21 mouse cellular contexts compared by ENCODE assay signal in genomic region chr16:94412760-94413159, GRCm38 (mm10). TPM values are rescaled to one million over a fixed set of nuclear protein-coding genes. Genes with fewer than 3 reads are reported as not detected.
DNase-seq lines count a peak whose midpoint lies in the region; ATAC-seq and TF ChIP-seq lines count a peak whose summit lies in the region.
"Had no signal": no experiment of that assay in that cellular context is flagged by ENCODE, and none has a peak within 500 bp of the region (broad histone marks: within the 10 kb centered on the region; RNA-seq: fewer than 3 reads in every experiment).

No protein-coding gene starts in this region.

- ATAC-seq in forebrain, embryonic 15.5 days (replicated peaks) = 0 out of 2 replicates have a peak, but pooled peaks have one; percentile 29
- ATAC-seq in forebrain, embryonic 12.5 days (ENCODE audit: low FRiP score) = no peak
- ATAC-seq in intestine, embryonic 14.5 days (replicated peaks; ENCODE audit: low FRiP score, low TSS enrichment, low read depth) = 0 out of 2 replicates have a peak, but pooled peaks have one; percentile 40
- ATAC-seq in intestine, embryonic 15.5 days = no peak
- ATAC-seq in midbrain, embryonic 13.5 days = peak; percentile 66; the same call in 1 of the 2 replicates
- ATAC-seq in midbrain, postnatal 0 days (ENCODE audit: low FRiP score) = no peak
- ATAC-seq in intestine, embryonic 16.5 days = peak; percentile 36; the same call in 1 of the 2 replicates
- ATAC-seq: liver, postnatal 0 days had no signal

- H3K27ac ChIP-seq in forebrain, embryonic 15.5 days (replicated peaks) = no peak overlapping the region
- H3K27ac ChIP-seq in forebrain, embryonic 12.5 days = no peak overlapping the region
- no peak overlapping the region for H3K27ac ChIP-seq in intestine, embryonic 14.5 days (ENCODE audit: low read depth)
- H3K27ac ChIP-seq in intestine, embryonic 15.5 days = no peak overlapping the region
- H3K27ac ChIP-seq in midbrain, embryonic 13.5 days = no peak overlapping the region
- no peak overlapping the region for H3K27ac ChIP-seq in midbrain, postnatal 0 days (ENCODE audit: low read depth, low read length)
- H3K27ac ChIP-seq in intestine, embryonic 16.5 days (ENCODE audit: low read length) = no peak overlapping the region
- H3K27ac ChIP-seq: embryonic facial prominence, embryonic 13.5 days; neural tube, embryonic 13.5 days had no signal

- H3K4me3 ChIP-seq in forebrain, embryonic 15.5 days = no peak overlapping the region
- H3K4me3 ChIP-seq in forebrain, embryonic 12.5 days (replicated peaks) = no peak overlapping the region
- no peak overlapping the region for H3K4me3 ChIP-seq in intestine, embryonic 14.5 days (ENCODE audit: low read depth, low read length)
- H3K4me3 ChIP-seq in intestine, embryonic 15.5 days (replicated peaks) = no peak overlapping the region
- H3K4me3 ChIP-seq in midbrain, embryonic 13.5 days (replicated peaks) = no peak overlapping the region
- no peak overlapping the region for H3K4me3 ChIP-seq in midbrain, postnatal 0 days (ENCODE audit: low read depth, low read length)
- no peak overlapping the region for H3K4me3 ChIP-seq in intestine, embryonic 16.5 days (ENCODE audit: low read length)
- H3K4me3 ChIP-seq: embryonic facial prominence, embryonic 13.5 days; megakaryocyte, embryonic 14.5 days; neural tube, embryonic 13.5 days had no signal

- TF ChIP-seq CTCF in midbrain, postnatal 0 days (IDR thresholded peaks at IDR 0.05) = no peak

- no peaks in the 10 kb centered on the region for H3K4me1 ChIP-seq in forebrain, embryonic 15.5 days
- H3K4me1 ChIP-seq in forebrain, embryonic 12.5 days = no peaks in the 10 kb centered on the region
- H3K4me1 ChIP-seq in intestine, embryonic 14.5 days (replicated peaks; ENCODE audit: control insufficient read depth, insufficient read depth, low read length) = no peaks in the 10 kb centered on the region
- H3K4me1 ChIP-seq in intestine, embryonic 15.5 days (replicated peaks) = no peaks in the 10 kb centered on the region
- no peaks in the 10 kb centered on the region for H3K4me1 ChIP-seq in midbrain, embryonic 13.5 days (replicated peaks)
- no peaks in the 10 kb centered on the region for H3K4me1 ChIP-seq in midbrain, postnatal 0 days (ENCODE audit: insufficient read depth, low read length)
- no peaks in the 10 kb centered on the region for H3K4me1 ChIP-seq in intestine, embryonic 16.5 days (ENCODE audit: control insufficient read depth, insufficient read depth, low read length)
- H3K4me1 ChIP-seq: embryonic facial prominence, embryonic 13.5 days; neural tube, embryonic 13.5 days had no signal

- no peak overlapping the region for H3K9ac ChIP-seq in forebrain, embryonic 15.5 days (replicated peaks)
- H3K9ac ChIP-seq in forebrain, embryonic 12.5 days = no peak overlapping the region
- H3K9ac ChIP-seq in intestine, embryonic 14.5 days (ENCODE audit: low read length) = no peak overlapping the region
- no peak overlapping the region for H3K9ac ChIP-seq in intestine, embryonic 15.5 days
- H3K9ac ChIP-seq in midbrain, embryonic 13.5 days (replicated peaks) = no peak overlapping the region
- no peak overlapping the region for H3K9ac ChIP-seq in midbrain, postnatal 0 days (replicated peaks; ENCODE audit: low read length, poor library complexity, severe bottlenecking)
- H3K9ac ChIP-seq in intestine, embryonic 16.5 days (ENCODE audit: low read depth, low read length) = no peak overlapping the region
- H3K9ac ChIP-seq: embryonic facial prominence, embryonic 13.5 days; liver, postnatal 0 days; neural tube, embryonic 13.5 days had no signal

- H3K36me3 ChIP-seq in forebrain, embryonic 15.5 days = peaks cover 69% of the 10 kb centered on the region
- H3K36me3 ChIP-seq in forebrain, embryonic 12.5 days (replicated peaks) = peaks cover 63% of the 10 kb centered on the region
- H3K36me3 ChIP-seq in intestine, embryonic 14.5 days (ENCODE audit: control insufficient read depth, insufficient read depth, low read length) = peaks cover 80% of the 10 kb centered on the region
- H3K36me3 ChIP-seq in intestine, embryonic 15.5 days = 0 out of 2 replicates have a peak, but pooled peaks cover 2% of the 10 kb centered on the region
- H3K36me3 ChIP-seq in midbrain, embryonic 13.5 days = peaks cover 52% of the 10 kb centered on the region
- peaks cover 13% of the 10 kb centered on the region for H3K36me3 ChIP-seq in midbrain, postnatal 0 days (ENCODE audit: insufficient read depth, low read length)
- H3K36me3 ChIP-seq in intestine, embryonic 16.5 days (ENCODE audit: control insufficient read depth, insufficient read depth, low read length) = 0 out of 2 replicates have a peak, but pooled peaks cover 3% of the 10 kb centered on the region

- no peaks in the 10 kb centered on the region for H3K27me3 ChIP-seq in forebrain, embryonic 15.5 days
- H3K27me3 ChIP-seq in forebrain, embryonic 12.5 days = no peaks in the 10 kb centered on the region
- no peaks in the 10 kb centered on the region for H3K27me3 ChIP-seq in intestine, embryonic 14.5 days (replicated peaks; ENCODE audit: control insufficient read depth, insufficient read depth, low read length)
- H3K27me3 ChIP-seq in intestine, embryonic 15.5 days (replicated peaks) = no peaks in the 10 kb centered on the region
- no peaks in the 10 kb centered on the region for H3K27me3 ChIP-seq in midbrain, embryonic 13.5 days
- H3K27me3 ChIP-seq in midbrain, postnatal 0 days (ENCODE audit: insufficient read depth, low read length) = no peaks in the 10 kb centered on the region
- no peaks in the 10 kb centered on the region for H3K27me3 ChIP-seq in intestine, embryonic 16.5 days (replicated peaks; ENCODE audit: control insufficient read depth, insufficient read depth, low read length)
- H3K27me3 ChIP-seq: embryonic facial prominence, embryonic 13.5 days; megakaryocyte, embryonic 14.5 days; neural tube, embryonic 13.5 days had no signal

- no peak overlapping the region for H3K4me2 ChIP-seq in forebrain, embryonic 15.5 days (replicated peaks)
- no peak overlapping the region for H3K4me2 ChIP-seq in forebrain, embryonic 12.5 days
- H3K4me2 ChIP-seq in intestine, embryonic 14.5 days (ENCODE audit: low read length) = no peak overlapping the region
- H3K4me2 ChIP-seq in intestine, embryonic 15.5 days (replicated peaks) = no peak overlapping the region
- H3K4me2 ChIP-seq in midbrain, embryonic 13.5 days (replicated peaks) = no peak overlapping the region
- no peak overlapping the region for H3K4me2 ChIP-seq in midbrain, postnatal 0 days (ENCODE audit: low read depth, low read length, poor library complexity, severe bottlenecking)
- H3K4me2 ChIP-seq in intestine, embryonic 16.5 days (ENCODE audit: low read depth, low read length) = no peak overlapping the region
- H3K4me2 ChIP-seq: embryonic facial prominence, embryonic 13.5 days; neural tube, embryonic 13.5 days had no signal

- H3K9me3 ChIP-seq in forebrain, embryonic 15.5 days = no peaks in the 10 kb centered on the region
- no peaks in the 10 kb centered on the region for H3K9me3 ChIP-seq in forebrain, embryonic 12.5 days
- no peaks in the 10 kb centered on the region for H3K9me3 ChIP-seq in intestine, embryonic 14.5 days (ENCODE audit: control insufficient read depth, low read length)
- H3K9me3 ChIP-seq in intestine, embryonic 15.5 days = no peaks in the 10 kb centered on the region
- no peaks in the 10 kb centered on the region for H3K9me3 ChIP-seq in midbrain, embryonic 13.5 days
- H3K9me3 ChIP-seq in midbrain, postnatal 0 days (ENCODE audit: low read length) = no peaks in the 10 kb centered on the region
- H3K9me3 ChIP-seq in intestine, embryonic 16.5 days (ENCODE audit: control insufficient read depth, low read length) = no peaks in the 10 kb centered on the region
- H3K9me3 ChIP-seq: embryonic facial prominence, embryonic 13.5 days; G1E; megakaryocyte, embryonic 14.5 days; neural tube, embryonic 13.5 days had no signal

- no peak for DNase-seq in intestine, embryonic 14.5 days (ENCODE audit: low spot score)
- no peak for DNase-seq in midbrain, postnatal 0 days (ENCODE audit: low spot score)
- DNase-seq in thymus, adult 18-20 months = no peak
- DNase-seq: adrenal gland, postnatal 25 days; cerebellum, adult 11 months; cerebellum, postnatal 14 days; gastrocnemius, postnatal 14 days; kidney, adult 9 months; liver; liver, postnatal 0 days; lung, postnatal 14 days; thymus, postnatal 25 days had no signal

- 93% methylated on average over 4 of the region's 4 CpGs for WGBS in forebrain, embryonic 15.5 days
- 96% methylated on average over 4 of the region's 4 CpGs for WGBS in forebrain, embryonic 12.5 days
- 90% methylated on average over 4 of the region's 4 CpGs for WGBS in intestine, embryonic 14.5 days
- WGBS in intestine, embryonic 15.5 days = 90% methylated on average over 4 of the region's 4 CpGs
- 93% methylated on average over 4 of the region's 4 CpGs for WGBS in midbrain, embryonic 13.5 days
- WGBS in midbrain, postnatal 0 days = 93% methylated on average over 4 of the region's 4 CpGs
- 94% methylated on average over 4 of the region's 4 CpGs for WGBS in intestine, embryonic 16.5 days

RNA-seq across cellular contexts. Expression of gene Pigp, which starts 41.1 kb away (rescaled TPM):
- 113 and 121 TPM in 2 replicates for polyA plus RNA-seq in forebrain, embryonic 15.5 days (2015; fragmentation: Nextera tagmentation; extraction: Ambion mirVana)
- polyA plus RNA-seq in forebrain, embryonic 12.5 days (2016; fragmentation: Nextera tagmentation; extraction: Ambion mirVana) = 103 and 110 TPM in 2 replicates
- 90.3 and 92.5 TPM in 2 replicates for polyA plus RNA-seq in intestine, embryonic 14.5 days (2014; fragmentation: Nextera tagmentation; extraction: Ambion mirVana)
- 120 and 124 TPM in 2 replicates for polyA plus RNA-seq in intestine, embryonic 15.5 days (2015; fragmentation: Nextera tagmentation; extraction: Ambion mirVana)
- 134 and 157 TPM in 2 replicates for polyA plus RNA-seq in midbrain, embryonic 13.5 days (2015; fragmentation: Nextera tagmentation; extraction: Ambion mirVana)
- 92.0 and 114 TPM in 2 replicates for total RNA-seq in midbrain, postnatal 0 days (2014; rRNA removed)
- 143 and 148 TPM in 2 replicates for polyA plus RNA-seq in midbrain, postnatal 0 days (2015; fragmentation: Nextera tagmentation; extraction: Ambion mirVana)
- polyA plus RNA-seq in intestine, embryonic 16.5 days (2015; fragmentation: Nextera tagmentation; extraction: Ambion mirVana) = 121 and 129 TPM in 2 replicates

RNA-seq across cellular contexts. Expression of gene Ttc3, which starts 42.3 kb away (rescaled TPM):
- 783 and 832 TPM in 2 replicates for polyA plus RNA-seq in forebrain, embryonic 15.5 days (2015; fragmentation: Nextera tagmentation; extraction: Ambion mirVana)
- 593 and 634 TPM in 2 replicates for polyA plus RNA-seq in forebrain, embryonic 12.5 days (2016; fragmentation: Nextera tagmentation; extraction: Ambion mirVana)
- 229 and 266 TPM in 2 replicates for polyA plus RNA-seq in intestine, embryonic 14.5 days (2014; fragmentation: Nextera tagmentation; extraction: Ambion mirVana)
- 134 and 183 TPM in 2 replicates for polyA plus RNA-seq in intestine, embryonic 15.5 days (2015; fragmentation: Nextera tagmentation; extraction: Ambion mirVana)
- polyA plus RNA-seq in midbrain, embryonic 13.5 days (2015; fragmentation: Nextera tagmentation; extraction: Ambion mirVana) = 803 and 871 TPM in 2 replicates
- total RNA-seq in midbrain, postnatal 0 days (2014; rRNA removed) = 1,211 and 1,370 TPM in 2 replicates
- 1,107 and 1,271 TPM in 2 replicates for polyA plus RNA-seq in midbrain, postnatal 0 days (2015; fragmentation: Nextera tagmentation; extraction: Ambion mirVana)
- polyA plus RNA-seq in intestine, embryonic 16.5 days (2015; fragmentation: Nextera tagmentation; extraction: Ambion mirVana) = 120 and 128 TPM in 2 replicates

Comparison
In these comparisons a context has a peak if more than half of its experiments do, and no peak if none do; other contexts are left out.
1. ATAC-seq: peak in forebrain, embryonic 15.5 days (single experiment), intestine, embryonic 14.5 days (single experiment), midbrain, embryonic 13.5 days (single experiment) and intestine, embryonic 16.5 days (single experiment); none in forebrain, embryonic 12.5 days (single experiment), intestine, embryonic 15.5 days (single experiment) and midbrain, postnatal 0 days (single experiment).